Mouse (Mus musculus) brain, embryonic 14.5 days (tissue): Measurements from ENCODE around the gene Urad. TPM values are rescaled to one million over a fixed set of nuclear protein-coding genes. Genes with fewer than 3 reads are reported as not detected.

Source experiments
- DNase-seq: peaks from one replicate; pipeline ENCODE4 v3.0.0-alpha.2; 2011; ENCODE audit warnings: low read depth
- CTCF ChIP-seq: fragments of 200-500 bp; IDR thresholded peaks from 2 replicates; pipeline ENCODE4 v1.5.1; 2012; ENCODE audit warnings: inconsistent platforms, mild to moderate bottlenecking, moderate library complexity, borderline replicate concordance; ENCODE audit not compliant: insufficient read depth, insufficient read length; ENCODE audit errors: extremely low read depth
- POLR2A ChIP-seq: fragments of 200-500 bp; IDR thresholded peaks from 2 replicates; pipeline ENCODE4 v1.6.1; 2012; ENCODE audit warnings: mild to moderate bottlenecking, inconsistent platforms, borderline replicate concordance; ENCODE audit not compliant: poor library complexity, insufficient read depth, insufficient read length, severe bottlenecking; ENCODE audit errors: extremely low read depth
- polyA plus RNA-seq: library from polyadenylated mRNA; depleted of rRNA; stranded (reverse); fragments of >200 nt; gene quantifications from 2 replicates; pipeline ENCODE4 v1.2.3, GENCODE M21; 2012

The Urad gene
- polyA plus RNA-seq, 1 experiment, result not detected

DNA sequence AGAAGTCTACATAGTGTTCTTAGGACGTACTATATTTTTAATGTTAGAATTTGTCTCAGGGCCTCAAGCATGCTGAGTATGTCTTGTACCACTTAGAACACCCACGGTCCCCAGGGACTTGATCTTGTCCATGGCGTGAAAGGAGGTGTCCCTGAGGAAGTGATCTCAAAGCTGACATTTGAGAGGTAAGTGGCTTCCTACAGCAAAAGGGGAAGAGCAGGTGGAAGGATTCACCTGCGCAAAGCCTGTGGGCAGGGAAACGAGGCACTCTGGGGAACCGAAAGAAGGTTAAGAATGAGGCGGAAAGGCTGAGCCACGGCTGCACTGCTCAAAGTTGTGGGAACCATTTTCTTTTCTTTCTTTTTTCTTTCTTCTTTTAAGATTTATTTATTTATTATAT, 29.7 kb upstream of the Urad start:
- DNase-seq, result no peak
- TF ChIP-seq POLR2A (no peak), CTCF (no peak)

DNA sequence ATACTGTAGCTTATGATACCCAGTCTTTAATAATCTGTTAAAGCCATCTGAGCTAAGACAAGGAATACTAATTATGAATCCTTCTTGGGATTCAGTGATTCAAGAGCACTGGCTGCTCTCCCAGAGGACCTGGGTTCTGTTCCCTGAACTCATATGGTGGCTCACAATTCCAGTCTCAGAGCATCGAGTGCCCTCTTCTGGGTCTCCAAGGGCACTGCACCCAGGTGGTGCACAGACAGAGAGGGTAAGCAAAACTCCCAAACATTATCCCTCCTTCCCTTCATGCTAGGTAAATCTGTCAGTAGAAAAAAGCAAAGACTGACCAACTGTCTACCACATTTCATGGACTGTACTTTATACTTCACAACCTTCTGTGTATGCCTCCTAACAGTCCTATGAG, 23.7 kb upstream of the Urad start:
- TF ChIP-seq CTCF, result no peak
- no peak for TF ChIP-seq POLR2A
- no peak for DNase-seq

DNA sequence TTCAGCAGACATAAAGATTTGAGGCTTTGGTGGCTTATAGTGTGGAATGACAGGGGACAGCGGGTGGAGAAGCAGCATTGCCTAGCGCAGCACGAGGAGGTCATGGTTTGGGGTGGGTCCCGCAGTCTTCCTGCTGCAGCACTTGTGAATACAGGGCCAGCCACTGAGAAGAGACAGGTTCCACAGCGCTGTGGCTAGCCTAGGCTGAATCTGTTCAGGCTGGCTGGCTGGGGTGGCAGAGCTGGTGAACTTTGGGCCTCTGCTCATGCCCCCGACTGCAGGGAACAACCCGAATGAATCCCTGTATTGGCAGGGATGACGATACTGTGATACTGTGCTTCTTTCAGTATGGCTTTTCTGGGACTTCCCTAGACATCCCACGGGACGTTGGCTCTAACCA, 21.7 kb upstream of the Urad start:
- no peak for TF ChIP-seq CTCF
- no peak for TF ChIP-seq POLR2A
- DNase-seq, result no peak

DNA sequence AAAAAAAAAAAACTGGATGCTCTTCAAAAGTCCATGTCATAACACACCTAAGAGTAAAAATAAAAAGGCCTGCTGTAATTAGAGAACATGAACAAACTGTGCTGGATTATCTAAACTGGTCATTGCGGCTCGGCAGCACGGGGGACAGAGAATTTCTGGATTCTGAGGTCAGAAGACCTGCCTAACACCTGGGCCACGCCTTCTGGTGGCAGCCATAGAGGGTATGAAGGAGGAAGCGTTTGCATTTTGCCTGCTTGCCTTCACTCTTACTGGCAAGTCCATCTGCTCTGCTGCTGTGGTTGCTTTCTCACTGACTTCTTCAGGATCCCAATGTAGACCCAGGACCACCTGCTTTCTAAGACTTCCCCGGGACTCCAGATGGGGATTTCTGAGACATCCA, 20.7 kb upstream of the Urad start:
- TF ChIP-seq CTCF (no peak), POLR2A (no peak)
- DNase-seq, result no peak

DNA sequence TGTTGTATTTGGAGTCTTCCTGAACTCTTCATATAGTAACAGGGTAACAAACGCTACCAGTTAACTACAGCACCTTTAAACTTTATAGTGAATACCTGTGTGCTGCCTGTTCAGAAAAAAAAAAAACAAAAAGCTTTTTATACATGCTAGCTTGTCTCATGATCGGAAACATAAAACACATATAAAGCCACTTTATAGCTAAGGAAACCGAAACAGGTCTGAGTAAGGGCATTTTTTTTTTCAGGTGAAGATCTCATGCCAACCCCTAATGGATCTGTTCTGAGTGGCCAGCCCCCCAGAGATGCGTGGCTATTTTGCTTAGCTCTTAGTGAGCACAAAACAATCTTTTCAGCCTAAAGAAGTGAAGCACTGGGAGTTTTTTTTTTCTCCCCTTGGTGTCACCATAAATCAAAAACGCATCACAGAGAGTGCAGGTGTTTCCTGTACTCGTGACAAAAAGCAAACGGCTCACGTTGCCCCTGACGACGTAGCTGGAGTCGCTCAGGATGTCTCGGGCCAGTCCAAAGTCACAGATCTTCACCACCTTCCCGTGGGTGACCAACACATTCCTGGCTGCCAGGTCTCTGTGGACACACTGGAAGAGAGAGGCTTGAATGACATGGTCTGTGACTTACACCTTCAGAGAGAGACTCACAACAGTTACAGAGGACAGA, 18.6 kb upstream of the Urad start:
- TF ChIP-seq POLR2A (no peak), CTCF (no peak)
- no peak for DNase-seq

DNA sequence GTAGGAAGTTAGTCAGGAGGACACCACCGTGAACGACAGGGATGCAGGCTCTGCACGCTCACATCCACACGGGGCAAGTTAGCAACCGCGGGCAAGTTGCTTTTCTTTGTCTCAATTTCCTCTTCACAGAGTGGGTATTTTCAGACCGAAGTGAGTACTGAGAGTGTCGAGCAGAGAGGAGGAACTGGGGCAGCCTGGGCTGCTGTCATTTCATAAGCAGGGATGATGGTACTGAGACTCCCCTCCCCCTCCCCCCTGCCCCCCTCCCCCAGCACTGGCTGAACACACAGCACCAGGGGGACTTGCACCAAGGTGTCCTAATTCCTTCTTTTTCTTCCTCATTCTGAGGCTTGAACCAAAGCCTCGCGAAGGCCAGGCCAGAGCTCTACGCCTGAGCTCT, 17.3 kb upstream of the Urad start:
- DNase-seq, result no peak
- no peak for TF ChIP-seq CTCF
- TF ChIP-seq POLR2A, result no peak

DNA sequence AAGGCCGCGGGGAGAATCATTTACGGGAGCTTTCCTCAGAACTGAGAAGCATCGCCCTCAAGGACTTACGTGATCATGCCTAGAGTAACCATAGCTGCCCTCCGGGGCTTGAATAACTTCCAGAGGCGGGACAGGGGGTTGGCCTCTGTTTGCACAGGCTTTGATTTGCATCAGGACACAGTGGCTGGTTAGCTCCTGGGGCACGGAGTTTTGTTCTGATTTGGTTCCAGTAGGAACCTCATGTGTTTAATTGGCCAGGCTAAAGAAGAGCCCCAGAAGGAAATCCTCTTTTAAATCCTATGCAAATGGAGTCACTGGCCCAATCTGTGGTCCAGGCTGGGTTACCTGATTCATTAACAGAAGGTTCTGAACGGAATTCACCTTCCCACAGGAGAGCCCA, 16.7 kb upstream of the Urad start:
- TF ChIP-seq CTCF (no peak), POLR2A (no peak)
- no peak for DNase-seq

DNA sequence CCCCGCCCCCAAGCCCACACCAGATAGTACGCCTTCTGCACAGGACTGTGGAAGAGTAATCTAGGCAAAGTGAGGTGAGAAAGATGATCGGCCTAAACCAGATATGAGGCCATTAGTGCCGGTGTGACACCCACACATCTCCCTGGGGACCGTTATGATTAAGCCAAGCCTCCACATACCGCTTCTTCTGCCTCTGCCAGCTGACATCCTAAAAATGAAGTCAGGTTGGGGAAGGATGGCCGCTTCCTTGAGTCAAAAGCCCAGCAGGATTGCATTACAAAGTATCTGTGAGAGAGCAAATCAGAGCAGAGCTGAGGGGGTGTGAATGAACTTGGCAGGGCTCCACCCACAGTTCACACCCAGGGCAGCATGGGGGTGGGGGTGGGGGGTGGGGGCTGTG, 10.5 kb upstream of the Urad start:
- no peak for DNase-seq
- TF ChIP-seq CTCF (no peak), POLR2A (no peak)

DNA sequence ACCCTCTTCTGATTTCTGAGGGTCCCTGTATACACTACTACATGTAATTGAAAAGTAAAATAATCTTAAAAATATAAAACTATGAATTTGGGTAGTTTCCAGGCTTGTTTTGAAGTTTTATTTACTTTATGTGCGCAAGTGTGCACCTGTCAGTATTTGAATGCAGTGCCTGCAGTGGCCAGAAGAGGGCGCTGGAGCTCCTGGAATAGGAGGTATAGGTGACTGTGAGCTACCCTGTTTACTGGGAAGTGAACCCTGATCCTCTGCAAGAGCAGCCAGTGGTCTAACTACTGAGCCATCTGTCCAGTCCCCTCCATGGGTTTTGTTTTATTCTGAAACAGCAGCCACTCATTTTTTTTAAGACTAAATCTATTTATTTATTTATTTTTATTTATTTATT, 9.3 kb upstream of the Urad start:
- peak; percentile 45 for DNase-seq
- peak; percentile 67 for TF ChIP-seq CTCF
- no peak for TF ChIP-seq POLR2A

DNA sequence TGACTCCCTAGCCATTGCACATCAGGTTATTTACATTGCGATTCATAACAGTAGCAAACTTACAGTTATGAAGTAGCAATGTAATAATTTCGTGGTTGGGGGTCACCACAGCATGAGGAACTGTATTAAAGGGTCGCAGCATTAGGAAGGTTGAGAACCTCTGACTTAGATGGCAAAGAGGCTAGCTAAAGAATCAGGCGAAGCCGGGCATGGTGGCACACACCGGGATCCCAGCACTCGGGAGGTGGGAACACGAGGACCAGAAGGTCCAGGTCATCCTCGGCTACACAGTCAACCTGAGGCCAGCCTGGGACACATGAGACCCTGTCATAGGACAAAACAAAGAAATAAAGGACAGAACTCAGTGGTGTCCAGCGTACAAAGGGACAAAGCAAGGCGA, 7.7 kb upstream of the Urad start:
- DNase-seq, result no peak
- TF ChIP-seq CTCF, result no peak
- TF ChIP-seq POLR2A, result no peak

DNA sequence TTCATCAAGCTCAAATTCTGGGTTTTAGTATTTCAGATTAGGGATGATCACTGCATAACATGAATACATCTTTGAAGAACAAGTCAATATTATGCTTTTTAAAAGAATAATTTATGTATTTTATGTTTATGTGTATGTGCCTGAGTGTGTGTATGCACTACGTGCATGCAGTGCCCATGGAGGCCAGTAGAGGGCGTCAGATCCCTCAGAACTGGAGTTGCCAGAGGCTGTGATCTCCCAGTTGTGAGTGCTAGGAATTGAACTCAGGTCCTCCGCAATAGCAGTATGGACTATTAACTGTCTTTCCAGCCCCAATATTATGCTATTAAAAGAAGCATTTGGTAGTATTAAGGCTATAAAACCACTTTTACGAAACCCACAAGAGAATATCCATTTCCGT, 5.4 kb upstream of the Urad start:
- no peak for DNase-seq
- TF ChIP-seq POLR2A, result no peak
- peak; percentile 28; the same call in 1 of the 2 replicates for TF ChIP-seq CTCF

DNA sequence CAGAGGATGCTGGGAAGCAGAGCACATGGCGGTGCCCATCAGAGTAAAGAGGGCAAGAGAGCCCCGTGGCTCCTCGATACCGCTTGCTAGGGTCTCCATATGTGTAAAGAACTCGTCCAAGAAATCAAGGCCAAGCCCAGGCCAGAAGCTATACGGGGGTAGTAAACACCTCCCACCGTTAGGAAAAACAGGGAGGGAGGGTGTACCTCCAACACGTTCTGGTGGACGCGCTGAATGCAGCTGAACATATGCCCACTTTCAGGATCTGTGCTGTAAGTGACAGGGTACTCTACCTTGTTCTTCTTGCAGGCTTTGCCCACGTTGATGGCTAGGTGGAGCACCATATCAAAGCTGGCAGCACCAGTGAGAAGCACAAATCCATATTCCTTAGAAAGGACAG, 3.7 kb upstream of the Urad start:
- TF ChIP-seq CTCF, result no peak
- TF ChIP-seq POLR2A, result no peak
- no peak for DNase-seq
